Mouse (Mus musculus) MEL (cell line): Measurements from ENCODE around the gene Bckdhb. TPM values are rescaled to one million over a fixed set of nuclear protein-coding genes. Genes with fewer than 3 reads are reported as not detected.

ENCODE experiments used
- DNase-seq: peaks from one replicate; pipeline ENCODE4 v3.0.0; 2011; ENCODE audit warnings: low read depth, low spot score
- H3K27ac ChIP-seq: 2 replicates; pipeline ENCODE4 v1.5.1; 2012; ENCODE audit warnings: low read depth, mild to moderate bottlenecking, control low read depth, low read length, moderate library complexity; ENCODE audit not compliant: control insufficient read depth
- H3K27me3 ChIP-seq, 2 experiments: fragments of 150-350 bp in 1 of 2; sonication (generic) in 1 of 2; 2 replicates each; pipeline ENCODE4 v1.6.1; 2012; ENCODE audit warnings: low read length in 2 of 2, mild to moderate bottlenecking in 2 of 2, improper control_type of control experiment in 1 of 2, moderate library complexity in 1 of 2; ENCODE audit not compliant: insufficient read depth in 2 of 2, control insufficient read depth in 1 of 2
- H3K36me3 ChIP-seq, 2 experiments: 2 replicates each; pipeline ENCODE4 v1.6.1; 2012 to 2014; ENCODE audit warnings: low read length in 2 of 2, improper control_type of control experiment in 1 of 2, inconsistent platforms in 1 of 2, mild to moderate bottlenecking in 1 of 2; ENCODE audit not compliant: insufficient read depth in 2 of 2, control insufficient read depth in 1 of 2
- H3K4me1 ChIP-seq, 2 experiments: fragments of 150-350 bp in 1 of 2; sonication (generic) in 1 of 2; 2 replicates each; pipeline ENCODE4 v1.6.1; 2012; ENCODE audit warnings: low read length in 2 of 2, improper control_type of control experiment in 1 of 2, mild to moderate bottlenecking in 1 of 2; ENCODE audit not compliant: insufficient read depth in 2 of 2, control insufficient read depth in 1 of 2
- H3K4me3 ChIP-seq, 2 experiments: fragments of 150-350 bp in 1 of 2; sonication (generic) in 1 of 2; 2 replicates each; pipeline ENCODE4 v1.5.1; 2012; ENCODE audit warnings: low read depth in 2 of 2, low read length in 2 of 2, mild to moderate bottlenecking in 2 of 2, moderate library complexity in 2 of 2, control low read depth in 1 of 2, improper control_type of control experiment in 1 of 2; ENCODE audit not compliant: control insufficient read depth in 1 of 2, insufficient read depth in 1 of 2
- H3K79me2 ChIP-seq: 2 replicates; pipeline ENCODE4 v1.6.1; 2012; ENCODE audit warnings: mild to moderate bottlenecking, low read length, moderate library complexity; ENCODE audit not compliant: control insufficient read depth, poor library complexity, insufficient read depth
- H3K9ac ChIP-seq: 2 replicates; pipeline ENCODE4 v1.6.1; 2012; ENCODE audit warnings: low read depth, mild to moderate bottlenecking, control low read depth, low read length, moderate library complexity; ENCODE audit not compliant: control insufficient read depth, poor library complexity, severe bottlenecking
- H3K9me3 ChIP-seq: fragments of 150-350 bp; sonication (generic); replicated peaks from 2 replicates; pipeline ENCODE4 v1.6.1; 2012; ENCODE audit warnings: mild to moderate bottlenecking, low read length, improper control_type of control experiment, moderate library complexity; ENCODE audit not compliant: insufficient read depth
- BHLHE40 ChIP-seq: IDR thresholded peaks from 2 replicates; pipeline ENCODE4 v1.6.1; 2012; ENCODE audit warnings: low read depth, mild to moderate bottlenecking, inconsistent platforms, low read length, improper control_type of control experiment, borderline replicate concordance
- CHD1 ChIP-seq: IDR thresholded peaks from 2 replicates; pipeline ENCODE4 v1.6.1; 2012; ENCODE audit warnings: low read depth, mild to moderate bottlenecking, inconsistent platforms, low read length, improper control_type of control experiment
- CHD2 ChIP-seq: IDR thresholded peaks from 2 replicates; pipeline ENCODE4 v1.6.1; 2011; ENCODE audit warnings: low read length, improper control_type of control experiment
- E2F4 ChIP-seq: IDR thresholded peaks from 2 replicates; pipeline ENCODE4 v1.6.1; 2011; ENCODE audit warnings: low read depth, low read length, improper control_type of control experiment, borderline replicate concordance
- ELF1 ChIP-seq: IDR thresholded peaks from 2 replicates; pipeline ENCODE4 v1.6.1; 2014; ENCODE audit warnings: low read depth, mild to moderate bottlenecking, inconsistent platforms, low read length, improper control_type of control experiment, moderate library complexity
- ETS1 ChIP-seq: IDR thresholded peaks from 2 replicates; pipeline ENCODE4 v1.6.1; 2012; ENCODE audit warnings: low read depth, mild to moderate bottlenecking, inconsistent platforms, low read length, improper control_type of control experiment, moderate library complexity
- GATA1 ChIP-seq: IDR thresholded peaks from 2 replicates; pipeline ENCODE4 v1.6.1; 2011; ENCODE audit warnings: low read depth, low read length, improper control_type of control experiment
- HCFC1 ChIP-seq: IDR thresholded peaks from 2 replicates; pipeline ENCODE4 v1.6.1; 2012; ENCODE audit warnings: low read depth, mild to moderate bottlenecking, inconsistent platforms, low read length, improper control_type of control experiment, moderate library complexity
- KAT2A ChIP-seq: conservative IDR thresholded peaks from 2 replicates; pipeline ENCODE4 v1.6.1; 2012; ENCODE audit warnings: low read depth, low read length, improper control_type of control experiment, inconsistent platforms
- MAFK ChIP-seq: IDR thresholded peaks from 2 replicates; pipeline ENCODE4 v1.6.1; 2011; ENCODE audit warnings: low read depth, mild to moderate bottlenecking, low read length, improper control_type of control experiment, borderline replicate concordance
- MAX ChIP-seq: IDR thresholded peaks from 2 replicates; pipeline ENCODE4 v1.6.1; 2011; ENCODE audit warnings: low read length, improper control_type of control experiment
- MAZ ChIP-seq: IDR thresholded peaks from 2 replicates; pipeline ENCODE4 v1.6.1; 2012; ENCODE audit warnings: low read depth, mild to moderate bottlenecking, inconsistent platforms, low read length, improper control_type of control experiment
- MXI1 ChIP-seq: IDR thresholded peaks from 2 replicates; pipeline ENCODE4 v1.6.1; 2011; ENCODE audit warnings: mild to moderate bottlenecking, low read depth, low read length, improper control_type of control experiment
- MYB ChIP-seq: IDR thresholded peaks from 2 replicates; pipeline ENCODE4 v1.6.1; 2011; ENCODE audit warnings: mild to moderate bottlenecking, low read depth, low read length, improper control_type of control experiment
- NELFE ChIP-seq: IDR thresholded peaks from 2 replicates; pipeline ENCODE4 v1.6.1; 2011; ENCODE audit warnings: low read depth, low read length, improper control_type of control experiment
- NRF1 ChIP-seq: IDR thresholded peaks from 2 replicates; pipeline ENCODE4 v1.6.1; 2014; ENCODE audit warnings: low read depth, mild to moderate bottlenecking, inconsistent platforms, low read length, improper control_type of control experiment, moderate library complexity; ENCODE audit not compliant: poor library complexity, insufficient read depth, severe bottlenecking
- POLR2AphosphoS5 ChIP-seq: IDR thresholded peaks from 2 replicates; pipeline ENCODE4 v1.6.1; 2012; ENCODE audit warnings: low read depth, borderline replicate concordance, mild to moderate bottlenecking, inconsistent platforms, low read length, moderate library complexity, mixed read lengths
- RCOR1 ChIP-seq: IDR thresholded peaks from 2 replicates; pipeline ENCODE4 v1.6.1; 2012; ENCODE audit warnings: low read depth, mild to moderate bottlenecking, inconsistent platforms, low read length, improper control_type of control experiment
- SIN3A ChIP-seq: IDR thresholded peaks from 2 replicates; pipeline ENCODE4 v1.6.1; 2012; ENCODE audit warnings: low read length, improper control_type of control experiment, inconsistent platforms
- TAL1 ChIP-seq: IDR thresholded peaks from 2 replicates; pipeline ENCODE4 v1.6.1; 2012; ENCODE audit warnings: mild to moderate bottlenecking, inconsistent platforms, low read length, moderate library complexity, mixed read lengths
- TBP ChIP-seq: IDR thresholded peaks from 2 replicates; pipeline ENCODE4 v1.8.0; 2011; ENCODE audit warnings: low read depth, low read length, improper control_type of control experiment
- UBTF ChIP-seq: IDR thresholded peaks from 2 replicates; pipeline ENCODE4 v1.6.1; 2012; ENCODE audit warnings: low read depth, mild to moderate bottlenecking, inconsistent platforms, low read length, improper control_type of control experiment, moderate library complexity, borderline replicate concordance; ENCODE audit not compliant: insufficient read depth
- ZC3H11A ChIP-seq: IDR thresholded peaks from 2 replicates; pipeline ENCODE4 v1.6.1; 2012; ENCODE audit warnings: low read depth, mild to moderate bottlenecking, inconsistent platforms, low read length, improper control_type of control experiment
- ZKSCAN1 ChIP-seq: IDR thresholded peaks from 2 replicates; pipeline ENCODE4 v1.6.1; 2012; ENCODE audit warnings: low read depth, mild to moderate bottlenecking, inconsistent platforms, low read length, improper control_type of control experiment, moderate library complexity
- ZMIZ1 ChIP-seq: IDR thresholded peaks from 2 replicates; pipeline ENCODE4 v1.6.1; 2012; ENCODE audit warnings: low read depth, mild to moderate bottlenecking, inconsistent platforms, low read length, improper control_type of control experiment, moderate library complexity
- ZNF384 ChIP-seq: IDR thresholded peaks from 2 replicates; pipeline ENCODE4 v1.6.1; 2012; ENCODE audit warnings: low read depth, mild to moderate bottlenecking, inconsistent platforms, low read length, improper control_type of control experiment
- polyA plus RNA-seq, 2 experiments: library from polyadenylated mRNA; stranded (reverse) in 1 of 2; unstranded in 1 of 2; fragments of >175 nt in 1 of 2; fragments of >200 nt in 1 of 2; gene quantifications; 2 replicates each; pipeline versions ENCODE4 v1.2.1 to v1.2.4; 2012; ENCODE audit warnings: low replicate concordance in 2 of 2, low read depth in 1 of 2; ENCODE audit not compliant: insufficient read length in 2 of 2, insufficient read depth in 1 of 2, missing spikeins in 1 of 2
- total RNA-seq: library from RNA; depleted of rRNA; stranded (reverse); fragments of 300-350 nt; gene quantifications from 2 replicates; pipeline ENCODE4 v1.2.3, GENCODE M21; 2012

Bckdhb gene
- total and polyA plus RNA-seq, 3 experiments, result 15.9 to 26.6 TPM; not detected in 1

DNA sequence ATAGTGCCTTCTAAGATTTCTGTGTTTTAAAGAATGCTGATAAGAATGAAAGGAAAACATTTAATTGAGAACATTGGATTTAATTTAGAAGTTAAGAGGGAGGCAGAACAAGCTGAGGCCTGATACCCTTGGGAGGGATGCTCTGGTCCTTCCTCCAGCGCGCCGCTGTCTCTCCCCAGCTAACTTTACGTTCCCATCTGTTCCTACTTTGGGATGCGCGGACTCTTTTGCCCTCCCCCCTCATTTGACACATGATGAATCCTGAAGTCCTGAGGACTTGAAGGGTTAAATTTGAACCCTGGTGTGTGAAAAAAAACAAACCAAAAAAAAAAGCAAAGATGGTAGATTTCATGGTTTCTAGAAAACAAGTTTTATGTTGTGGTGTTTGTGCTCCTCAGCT lies 147.6 kb downstream of the Bckdhb start:
- Histone ChIP-seq H3K9me3 (no peaks in the 10 kb centered on the region), H3K4me3 (no peak overlapping the region), H3K9ac (no peak overlapping the region), H3K4me1 (peaks cover 0 to 3% of the 10 kb centered on the region in 2 experiments; a peak in 2 of 4 replicates)
- DNase-seq, result no peak
- TF ChIP-seq HCFC1, result no peak
- TF ChIP-seq, all 39 proteins: peak for 0
- no peaks in the 10 kb centered on the region for H3K79me2 ChIP-seq
- no peaks in the 10 kb centered on the region for H3K27me3 ChIP-seq
- no peak overlapping the region for H3K27ac ChIP-seq
- peaks cover 0 to 4% of the 10 kb centered on the region in 2 experiments; a peak in 2 of 4 replicates for H3K36me3 ChIP-seq

- H3K9me3 ChIP-seq, result no peaks in the 10 kb centered on the region
- no peak for TF ChIP-seq POLR2AphosphoS5
- TF ChIP-seq BHLHE40, result no peak
- no peak for TF ChIP-seq MAZ
- no peak for TF ChIP-seq GATA1
- TF ChIP-seq ETS1, result no peak
- TF ChIP-seq MXI1, result no peak
- no peak for TF ChIP-seq ZMIZ1
- TF ChIP-seq NELFE, result no peak
- TF ChIP-seq NRF1, result no peak
- TF ChIP-seq CHD1, result no peak
- no peak for TF ChIP-seq CHD2
- TF ChIP-seq SIN3A, result no peak
- TF ChIP-seq, all 39 proteins: peak for 0
- no peaks in the 10 kb centered on the region for H3K79me2 ChIP-seq
- H3K27ac ChIP-seq, result no peak overlapping the region
- no peak overlapping the region for H3K4me3 ChIP-seq
- no peaks in the 10 kb centered on the region for H3K27me3 ChIP-seq
- no peak overlapping the region for H3K9ac ChIP-seq
- DNase-seq, result no peak
- H3K4me1 ChIP-seq, result peaks cover 0 to 3% of the 10 kb centered on the region in 2 experiments; a peak in 2 of 4 replicates
- peaks cover 0 to 4% of the 10 kb centered on the region in 2 experiments; a peak in 2 of 4 replicates for H3K36me3 ChIP-seq
Observed at GRCm38 (mm10) chr9:84073237-84073636, 148.3 kb downstream of the Bckdhb start.

DNA sequence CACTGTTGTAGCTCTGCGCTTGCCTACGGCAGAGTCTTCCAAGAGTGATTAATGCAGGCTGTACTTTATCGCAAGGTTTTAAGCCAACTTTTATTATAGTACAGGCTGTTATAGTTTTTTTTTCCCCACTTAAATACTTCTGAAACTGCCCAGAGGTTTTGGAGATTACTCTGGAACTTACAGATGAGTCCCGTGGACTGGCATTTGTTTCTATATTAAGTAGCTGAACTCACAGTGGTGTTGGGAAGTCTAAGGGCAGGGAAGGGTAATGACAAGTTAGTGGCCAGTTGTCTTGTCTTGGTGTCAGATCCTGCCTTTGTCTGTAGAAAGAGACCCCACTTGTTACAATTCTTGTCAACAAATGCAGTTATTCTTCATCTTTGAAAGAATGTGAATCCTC lies 158.6 kb downstream of the Bckdhb start:
- Histone ChIP-seq H3K4me1 (no peaks in the 10 kb centered on the region), H3K27ac (no peak overlapping the region), H3K9ac (no peak overlapping the region)
- DNase-seq, result no peak
- TF ChIP-seq MAX (no peak), NELFE (no peak), E2F4 (no peak), CHD2 (no peak), MYB (no peak), TBP (no peak), RCOR1 (no peak), TAL1 (no peak), ZMIZ1 (no peak), ZC3H11A (no peak), KAT2A (no peak), MAFK (no peak), ELF1 (no peak), UBTF (no peak), MXI1 (no peak), ZNF384 (no peak), ZKSCAN1 (no peak), ETS1 (no peak), POLR2AphosphoS5 (no peak)
- TF ChIP-seq, all 39 proteins: peak for 0
- Histone ChIP-seq H3K36me3 (no peaks in the 10 kb centered on the region), H3K79me2 (no peaks in the 10 kb centered on the region), H3K4me3 (no peak overlapping the region), H3K27me3 (no peaks in the 10 kb centered on the region), H3K9me3 (no peaks in the 10 kb centered on the region)
